ENCODE assay signal across 8 mouse cellular contexts in genomic region chr4:135985769-135986168, GRCm38 (mm10). TPM values are rescaled to one million over a fixed set of nuclear protein-coding genes. Genes with fewer than 3 reads are reported as not detected.
DNase-seq lines count a peak whose midpoint lies in the region; ATAC-seq and TF ChIP-seq lines count a peak whose summit lies in the region.

No protein-coding gene starts in this region.

- intact Hi-C loops in heart, postnatal 14 days (cut with DNase I), result loop anchor here (5.0 kb wide), 1 partner anchor 67 kb away; the partner anchor contains the start of gene Rpl11

- peak overlapping the region; percentile 99 for H3K9ac ChIP-seq in heart, embryonic 12.5 days
- no peak overlapping the region for H3K9ac ChIP-seq in ES-E14 (ENCODE audit: insufficient read depth, low read depth, low read length, poor library complexity, severe bottlenecking)

- H3K4me3 ChIP-seq in heart, embryonic 12.5 days, result peak overlapping the region; percentile 87
- H3K4me3 ChIP-seq in ES-E14 (ENCODE audit: insufficient read depth in 1 of 2, low read depth in 1 of 2, low read length in 2 of 2, poor library complexity in 1 of 2, severe bottlenecking in 1 of 2) (peak overlapping the region; percentile 89 to 94; a peak in 2 of 4 replicates), macrophage (ENCODE audit: inconsistent target) (peak overlapping the region; percentile 67; the same call in 1 of the 2 replicates)
- H3K4me3 ChIP-seq in hindbrain, embryonic 10.5 days, result peak overlapping the region; percentile 95

- H3K27ac ChIP-seq in heart, embryonic 12.5 days (ENCODE audit: poor library complexity, severe bottlenecking), result no peak overlapping the region
- H3K27ac ChIP-seq in ES-E14 (ENCODE audit: insufficient read depth, low read depth, low read length, poor library complexity, severe bottlenecking) (no peak overlapping the region), macrophage (no peak overlapping the region)
- H3K27ac ChIP-seq in hindbrain, embryonic 10.5 days, result no peak overlapping the region

- no peak for ATAC-seq in heart, embryonic 12.5 days (ENCODE audit: insufficient number of reproducible peaks, low FRiP score)

- peak overlapping the region; percentile 87 for H3K4me2 ChIP-seq in heart, embryonic 12.5 days

- peaks cover 42% of the 10 kb centered on the region for H3K36me3 ChIP-seq in heart, embryonic 12.5 days
- H3K36me3 ChIP-seq in ES-E14 (ENCODE audit: control insufficient read depth, insufficient read depth, low read length, poor library complexity, severe bottlenecking), result peaks cover 16% of the 10 kb centered on the region
- H3K36me3 ChIP-seq in hindbrain, embryonic 10.5 days, result peaks cover 49% of the 10 kb centered on the region
- no peaks in the 10 kb centered on the region for H3K36me3 ChIP-seq in macrophage (ENCODE audit: inconsistent target)

- in situ Hi-C loops in ES-E14 (cut with MboI; ENCODE audit: low sequenced_read_pairs in 2 of 2, unreplicated experiment in 2 of 2), result no loop called here

- no peaks in the 10 kb centered on the region for H3K9me3 ChIP-seq in heart, embryonic 12.5 days (replicated peaks)
- no peaks in the 10 kb centered on the region for H3K9me3 ChIP-seq in ES-E14 (ENCODE audit: control insufficient read depth, insufficient read depth, low read depth, low read length)
- H3K9me3 ChIP-seq in hindbrain, embryonic 10.5 days, result no peaks in the 10 kb centered on the region

- peaks cover 26% of the 10 kb centered on the region for H3K4me1 ChIP-seq in heart, embryonic 12.5 days (replicated peaks)
- peaks cover 0 to 4% of the 10 kb centered on the region in 2 experiments; a peak in 1 of 4 replicates for H3K4me1 ChIP-seq in ES-E14 (ENCODE audit: control insufficient read depth in 2 of 2, insufficient read depth in 2 of 2, low read length in 2 of 2, poor library complexity in 1 of 2)
- H3K4me1 ChIP-seq in hindbrain, embryonic 10.5 days (replicated peaks), result peaks cover 30% of the 10 kb centered on the region

- no peak for DNase-seq in heart, postnatal 14 days
- DNase-seq in ES-E14 (ENCODE audit: low read depth, low spot score), result no peak
- DNase-seq in hindbrain, embryonic 10.5 days (ENCODE audit: low spot score), result no peak
- DNase-seq in adrenal gland, adult (ENCODE audit: inconsistent age in 2 of 2, low spot score in 1 of 2), result no peak
- no peak for DNase-seq in spleen, postnatal 4 days (ENCODE audit: low spot score in 2 of 2)
- DNase-seq in cerebellum, adult 9-11 months, result no peak

- no peaks in the 10 kb centered on the region for H3K27me3 ChIP-seq in heart, embryonic 12.5 days (replicated peaks)
- no peaks in the 10 kb centered on the region for H3K27me3 ChIP-seq in hindbrain, embryonic 10.5 days (ENCODE audit: insufficient read depth, poor library complexity, severe bottlenecking)

- WGBS in heart, embryonic 12.5 days, result 82% methylated on average over 7 of the region's 7 CpGs
- WGBS in hindbrain, embryonic 10.5 days, result 95% methylated on average over 7 of the region's 7 CpGs
- WGBS in macrophage (ENCODE audit: missing documents), result 97% methylated on average over 7 of the region's 7 CpGs

- H3K79me2 ChIP-seq in macrophage (ENCODE audit: inconsistent target), result peaks cover 13% of the 10 kb centered on the region; the same call in 1 of the 2 replicates

TF ChIP-seq in ES-E14, 5 proteins besides CTCF, POLR2A, EP300 and RAD21:
- TF ChIP-seq MAFK (IDR thresholded peaks at IDR 0.05; ENCODE audit: insufficient read depth, low read depth, low read length) (no peak), CHD2 (IDR thresholded peaks at IDR 0.05; ENCODE audit: low read depth, low read length) (no peak), ZC3H11A (IDR thresholded peaks at IDR 0.05; ENCODE audit: borderline replicate concordance, low read depth, low read length) (no peak), HCFC1 (IDR thresholded peaks at IDR 0.05; ENCODE audit: borderline replicate concordance, insufficient read depth, low read length) (no peak), ZNF384 (IDR thresholded peaks at IDR 0.05; ENCODE audit: low read depth, low read length) (no peak)
TF ChIP-seq in ES-E14: peak in this region for 0.

RNA-seq across cellular contexts. Expression of gene Pithd1, which starts 1.3 kb away (rescaled TPM):
- polyA plus RNA-seq in heart, embryonic 12.5 days (2016; fragmentation: Nextera tagmentation; extraction: Ambion mirVana), result 47.2 and 49.1 TPM in 2 replicates
- total RNA-seq in heart, postnatal 14 days (2021), result 10 to 100 TPM; 17.0 to 19.4 TPM
- 35.3 and 41.6 TPM in 2 replicates for total RNA-seq in ES-E14 (2012; rRNA removed)
- 60.7 and 61.2 TPM in 2 replicates for polyA plus RNA-seq in hindbrain, embryonic 10.5 days (2016; fragmentation: Nextera tagmentation; extraction: Ambion mirVana)
- 10 to 100 TPM in 15 of 26 experiments, 1 to 10 TPM in 11; 1.5 to 33.8 (median 12.7) TPM for total RNA-seq in macrophage (2018; cell fraction: chromatin; rRNA removed)
- 10 to 100 TPM in 21 of 26 experiments, 1 to 10 TPM in 5; 8.3 to 22.3 (median 13.6) TPM for total RNA-seq in macrophage (2018; cell fraction: cytosol; rRNA removed)
- 10 to 100 TPM in 3 of 26 experiments, 1 to 10 TPM in 23; 1.3 to 18.9 (median 7.0) TPM for total RNA-seq in macrophage (2018; cell fraction: nucleus; rRNA removed)
- 21.2 to 24.6 TPM (median 22.0 TPM) in 3 replicates for polyA plus RNA-seq in macrophage (2018)

RNA-seq across cellular contexts. Expression of gene Lypla2, which starts 13.3 kb away (rescaled TPM):
- 73.0 and 77.4 TPM in 2 replicates for polyA plus RNA-seq in heart, embryonic 12.5 days (2016; fragmentation: Nextera tagmentation; extraction: Ambion mirVana)
- 10 to 100 TPM; 37.5 to 37.8 TPM for total RNA-seq in heart, postnatal 14 days (2021)
- 23.8 and 33.0 TPM in 2 replicates for total RNA-seq in ES-E14 (2012; rRNA removed)
- 213 and 223 TPM in 2 replicates for polyA plus RNA-seq in hindbrain, embryonic 10.5 days (2016; fragmentation: Nextera tagmentation; extraction: Ambion mirVana)
- 10 to 100 TPM; 22.2 to 96.4 (median 45.7) TPM for total RNA-seq in macrophage (2018; cell fraction: chromatin; rRNA removed)
- total RNA-seq in macrophage (2018; cell fraction: cytosol; rRNA removed), result 10 to 100 TPM; 47.7 to 84.9 (median 68.4) TPM
- total RNA-seq in macrophage (2018; cell fraction: nucleus; rRNA removed), result 10 to 100 TPM; 27.6 to 71.9 (median 44.6) TPM
- 41.4 to 77.2 TPM (median 65.0 TPM) in 3 replicates for polyA plus RNA-seq in macrophage (2018)

RNA-seq across cellular contexts. Expression of gene Gale, which starts 22.2 kb away (rescaled TPM):
- polyA plus RNA-seq in heart, embryonic 12.5 days (2016; fragmentation: Nextera tagmentation; extraction: Ambion mirVana), result 27.6 and 28.8 TPM in 2 replicates
- 1 to 10 TPM; 2.1 to 3.1 TPM for total RNA-seq in heart, postnatal 14 days (2021)
- 31.1 and 33.0 TPM in 2 replicates for total RNA-seq in ES-E14 (2012; rRNA removed)
- 48.5 and 49.7 TPM in 2 replicates for polyA plus RNA-seq in hindbrain, embryonic 10.5 days (2016; fragmentation: Nextera tagmentation; extraction: Ambion mirVana)
- total RNA-seq in macrophage (2018; cell fraction: chromatin; rRNA removed), result 10 to 100 TPM in 14 of 26 experiments, 1 to 10 TPM in 12; 3.2 to 21.6 (median 10.5) TPM
- 1 to 10 TPM; 4.3 to 8.2 (median 6.9) TPM for total RNA-seq in macrophage (2018; cell fraction: cytosol; rRNA removed)
- total RNA-seq in macrophage (2018; cell fraction: nucleus; rRNA removed), result 10 to 100 TPM in 7 of 26 experiments, 1 to 10 TPM in 19; 3.3 to 23.2 (median 7.9) TPM
- polyA plus RNA-seq in macrophage (2018), result 3.5 to 12.3 TPM (median 7.7 TPM) in 3 replicates

RNA-seq across cellular contexts. Expression of gene Eloa, which starts 35.8 kb away (rescaled TPM):
- 35.3 and 36.8 TPM in 2 replicates for polyA plus RNA-seq in heart, embryonic 12.5 days (2016; fragmentation: Nextera tagmentation; extraction: Ambion mirVana)
- total RNA-seq in heart, postnatal 14 days (2021), result 10 to 100 TPM; 29.9 to 31.2 TPM
- total RNA-seq in ES-E14 (2012; rRNA removed), result 14.0 and 21.4 TPM in 2 replicates
- polyA plus RNA-seq in hindbrain, embryonic 10.5 days (2016; fragmentation: Nextera tagmentation; extraction: Ambion mirVana), result 31.0 and 33.0 TPM in 2 replicates
- 10 to 100 TPM; 18.4 to 67.4 (median 37.6) TPM for total RNA-seq in macrophage (2018; cell fraction: chromatin; rRNA removed)
- 100 to 1,000 TPM in 1 of 26 experiments, 10 to 100 TPM in 25; 45.3 to 103 (median 79.2) TPM for total RNA-seq in macrophage (2018; cell fraction: cytosol; rRNA removed)
- 10 to 100 TPM; 30.2 to 99.8 (median 57.5) TPM for total RNA-seq in macrophage (2018; cell fraction: nucleus; rRNA removed)
- polyA plus RNA-seq in macrophage (2018), result 60.5 to 79.3 TPM (median 67.6 TPM) in 3 replicates

RNA-seq across cellular contexts. Expression of gene Hmgcl, which starts 39.5 kb away (rescaled TPM):
- polyA plus RNA-seq in heart, embryonic 12.5 days (2016; fragmentation: Nextera tagmentation; extraction: Ambion mirVana), result 70.4 and 74.5 TPM in 2 replicates
- 10 to 100 TPM; 69.8 to 70.4 TPM for total RNA-seq in heart, postnatal 14 days (2021)
- 15.6 and 17.4 TPM in 2 replicates for total RNA-seq in ES-E14 (2012; rRNA removed)
- 60.3 and 61.4 TPM in 2 replicates for polyA plus RNA-seq in hindbrain, embryonic 10.5 days (2016; fragmentation: Nextera tagmentation; extraction: Ambion mirVana)
- 100 to 1,000 TPM in 8 of 26 experiments, 10 to 100 TPM in 18; 25.9 to 210 (median 73.0) TPM for total RNA-seq in macrophage (2018; cell fraction: chromatin; rRNA removed)
- total RNA-seq in macrophage (2018; cell fraction: cytosol; rRNA removed), result 10 to 100 TPM; 25.9 to 74.0 (median 39.7) TPM
- total RNA-seq in macrophage (2018; cell fraction: nucleus; rRNA removed), result 100 to 1,000 TPM in 4 of 26 experiments, 10 to 100 TPM in 22; 19.2 to 124 (median 43.3) TPM
- 34.9 to 87.9 TPM (median 66.0 TPM) in 3 replicates for polyA plus RNA-seq in macrophage (2018)
